Mouse (Mus musculus) heart, embryonic 11.5 days (tissue): ENCODE measurements at regions not wholly inside any gene's neighbourhood (a gene's known extent, or its start where the extent isn't known, plus 50 kb on each side); places are given as distances from the start of the nearest gene placed in this dataset.

Source experiments
- ATAC-seq: fragments of 200-750 bp; cut with Nextera tagmentation; replicated peaks from 2 replicates; pipeline ENCODE4 v1.8.0; 2017; ENCODE audit warnings: moderate library complexity; ENCODE audit not compliant: insufficient number of reproducible peaks, low FRiP score, low TSS enrichment
- H3K27ac ChIP-seq: fragments of 300-500 bp; sonication (generic); 2 replicates; pipeline ENCODE4 v1.5.1; 2014; ENCODE audit warnings: mild to moderate bottlenecking, low read depth, low read length
- H3K27me3 ChIP-seq: fragments of 300-500 bp; sonication (generic); 2 replicates; pipeline ENCODE4 v1.6.1; 2014; ENCODE audit warnings: mild to moderate bottlenecking, low read length, mixed read lengths; ENCODE audit not compliant: control insufficient read depth, insufficient read depth
- H3K36me3 ChIP-seq: fragments of 300-500 bp; sonication (generic); 2 replicates; pipeline ENCODE4 v1.6.1; 2014; ENCODE audit warnings: mild to moderate bottlenecking, low read length, moderate library complexity, mixed read lengths; ENCODE audit not compliant: control insufficient read depth, insufficient read depth
- H3K4me1 ChIP-seq: fragments of 300-500 bp; sonication (generic); 2 replicates; pipeline ENCODE4 v1.6.1; 2014; ENCODE audit warnings: low read length; ENCODE audit not compliant: control insufficient read depth, insufficient read depth
- H3K4me2 ChIP-seq: fragments of 300-500 bp; sonication (generic); 2 replicates; pipeline ENCODE4 v1.6.1; 2014; ENCODE audit warnings: mild to moderate bottlenecking, moderate library complexity
- H3K4me3 ChIP-seq: fragments of 300-500 bp; sonication (generic); 2 replicates; pipeline ENCODE4 v1.5.1; 2014; ENCODE audit warnings: low read depth, low read length
- H3K9ac ChIP-seq: fragments of 300-500 bp; sonication (generic); 2 replicates; pipeline ENCODE4 v1.6.1; 2014; ENCODE audit warnings: mild to moderate bottlenecking, low read depth, low read length, moderate library complexity
- H3K9me3 ChIP-seq: fragments of 300-500 bp; sonication (generic); replicated peaks from 2 replicates; pipeline ENCODE4 v1.6.1; 2016; ENCODE audit warnings: low read length; ENCODE audit not compliant: control insufficient read depth
- WGBS: fragments of 180-500 bp; shearing (Covaris S2); extraction: QIAGEN DNeasy Blood & Tissue Kit; methylation state at CpG from one replicate; pipeline ENCODE4 v1.1.7; 2014; ENCODE audit not compliant: insufficient replicate concordance; 5-methylcytosine and 5-hydroxymethylcytosine counted together

DNA sequence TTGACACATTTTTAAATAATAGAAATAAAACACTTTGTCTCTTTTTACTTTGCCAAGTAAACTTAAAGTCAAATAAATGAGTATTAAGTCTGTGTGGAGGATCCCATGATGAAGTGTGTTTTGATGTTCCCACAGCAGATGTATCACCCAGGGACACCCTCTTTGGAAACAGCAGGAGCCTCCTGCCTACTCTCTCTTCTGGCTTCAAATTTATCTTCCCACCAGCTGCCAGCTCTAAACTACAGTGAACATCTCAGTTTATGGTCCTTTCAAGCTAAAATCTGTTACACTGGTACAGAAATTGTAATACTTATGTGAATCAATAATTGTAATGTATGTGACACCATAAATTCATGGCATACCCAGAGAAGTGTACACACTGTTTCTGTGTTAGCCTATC lies 171.1 kb upstream of the Meis2 start:
- Histone ChIP-seq H3K27ac (no peak overlapping the region), H3K36me3 (no peaks in the 10 kb centered on the region), H3K9ac (no peak overlapping the region), H3K4me3 (no peak overlapping the region), H3K4me1 (no peaks in the 10 kb centered on the region), H3K4me2 (no peak overlapping the region), H3K9me3 (no peaks in the 10 kb centered on the region), H3K27me3 (no peaks in the 10 kb centered on the region)
- ATAC-seq, result no peak

DNA sequence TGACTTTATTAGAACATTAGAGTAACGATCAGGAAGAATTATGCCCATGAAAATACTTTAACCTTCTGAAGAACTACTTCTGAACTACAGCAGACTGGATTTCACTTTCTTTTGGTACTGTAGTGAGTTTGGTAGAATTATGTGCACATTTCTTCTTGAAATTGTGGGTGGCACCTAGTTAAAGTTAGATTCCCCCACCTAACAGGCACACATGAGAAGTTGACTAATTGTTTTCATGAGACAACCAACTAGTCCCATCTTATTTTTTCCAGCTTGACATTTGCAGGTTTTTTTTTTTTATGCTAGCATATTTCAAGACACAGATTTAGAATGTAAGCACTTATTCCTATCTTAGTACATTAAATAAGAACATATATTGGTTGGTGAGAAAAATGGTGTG lies 167.2 kb upstream of the Meis2 start:
- no peaks in the 10 kb centered on the region for H3K27me3 ChIP-seq
- no peaks in the 10 kb centered on the region for H3K36me3 ChIP-seq
- H3K27ac ChIP-seq, result no peak overlapping the region
- no peak for ATAC-seq
- WGBS, result 74% methylated on average over 1 of the region's 1 CpGs
- H3K4me2 ChIP-seq, result no peak overlapping the region
- H3K9ac ChIP-seq, result no peak overlapping the region
- H3K4me3 ChIP-seq, result no peak overlapping the region
- no peaks in the 10 kb centered on the region for H3K4me1 ChIP-seq
- no peaks in the 10 kb centered on the region for H3K9me3 ChIP-seq

DNA sequence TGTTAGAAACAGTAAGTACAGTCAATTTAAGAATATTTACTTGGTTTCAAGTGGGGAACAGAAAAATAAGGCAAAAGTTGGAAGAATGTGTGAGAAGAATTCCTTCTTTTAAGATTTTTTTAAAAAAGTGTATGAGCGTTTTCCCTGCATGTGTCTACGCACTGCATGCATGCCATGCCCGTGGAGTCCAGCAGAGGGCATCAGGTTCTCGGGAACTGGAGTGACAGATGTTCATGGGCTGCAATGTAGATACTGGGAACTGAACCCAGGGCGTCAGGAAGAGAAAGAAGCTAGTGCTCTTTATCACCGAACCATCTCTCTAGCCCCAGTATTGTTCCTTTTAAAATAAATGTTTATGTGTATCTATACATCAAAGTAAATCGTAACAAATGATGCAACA lies 150.8 kb upstream of the Meis2 start:
- Histone ChIP-seq H3K4me3 (no peak overlapping the region), H3K36me3 (no peaks in the 10 kb centered on the region), H3K27ac (no peak overlapping the region), H3K9ac (no peak overlapping the region), H3K4me1 (no peaks in the 10 kb centered on the region), H3K27me3 (no peaks in the 10 kb centered on the region), H3K9me3 (no peaks in the 10 kb centered on the region), H3K4me2 (no peak overlapping the region)
- WGBS, result 65% methylated on average over 7 of the region's 7 CpGs
- ATAC-seq, result no peak

DNA sequence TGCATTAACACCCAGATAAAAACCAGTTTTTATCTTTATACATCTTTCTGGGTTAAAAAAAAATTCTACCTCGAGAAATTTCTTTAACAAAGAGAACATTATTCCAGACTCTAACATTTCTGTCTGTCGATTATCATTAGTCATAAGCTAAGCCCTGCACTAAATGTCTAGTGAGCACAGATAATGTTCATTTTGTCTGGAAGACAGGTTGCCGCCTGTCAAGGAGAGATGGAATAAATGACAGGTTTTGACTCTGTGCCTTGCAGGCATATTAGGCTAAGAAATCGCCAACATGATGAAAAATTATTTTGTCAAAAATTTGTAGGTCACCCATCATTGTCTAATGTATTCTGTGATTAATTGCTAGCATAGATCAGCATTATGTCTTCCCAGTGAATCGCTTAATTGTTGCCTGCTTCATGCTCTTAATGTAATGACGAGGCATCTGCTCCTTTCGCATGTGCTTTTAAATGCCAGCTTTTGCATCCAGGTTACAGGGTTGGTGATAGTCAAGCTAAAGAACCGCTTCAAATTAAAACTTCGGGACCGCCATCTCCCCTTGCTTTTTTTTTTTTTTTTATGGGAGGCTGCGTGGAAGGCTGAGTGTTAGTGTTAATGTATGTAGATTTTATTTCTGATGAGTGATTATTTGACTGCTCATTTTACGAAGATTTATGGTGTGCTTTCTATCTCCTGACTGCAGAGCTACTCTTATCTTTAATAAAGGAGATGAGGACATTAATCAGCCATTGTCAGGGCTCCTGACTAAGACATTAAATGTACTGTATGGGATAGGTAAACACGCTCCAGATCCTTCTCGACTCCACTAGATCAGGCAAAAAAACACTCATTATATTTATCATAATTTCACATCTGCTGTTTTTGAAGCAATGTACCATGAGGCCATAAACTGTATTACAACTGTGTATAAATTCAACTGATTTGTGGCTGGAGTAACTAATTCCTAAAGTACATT lies 135.9 kb upstream of the Meis2 start:
- Histone ChIP-seq H3K4me2 (no peak overlapping the region), H3K9ac (no peak overlapping the region), H3K27ac (no peak overlapping the region), H3K4me3 (no peak overlapping the region), H3K4me1 (no peaks in the 10 kb centered on the region), H3K36me3 (no peaks in the 10 kb centered on the region), H3K27me3 (no peaks in the 10 kb centered on the region), H3K9me3 (no peaks in the 10 kb centered on the region)
- whole genome bisulfite sequencing, result 71% methylated on average over 14 of the region's 14 CpGs
- no peak for ATAC-seq

DNA sequence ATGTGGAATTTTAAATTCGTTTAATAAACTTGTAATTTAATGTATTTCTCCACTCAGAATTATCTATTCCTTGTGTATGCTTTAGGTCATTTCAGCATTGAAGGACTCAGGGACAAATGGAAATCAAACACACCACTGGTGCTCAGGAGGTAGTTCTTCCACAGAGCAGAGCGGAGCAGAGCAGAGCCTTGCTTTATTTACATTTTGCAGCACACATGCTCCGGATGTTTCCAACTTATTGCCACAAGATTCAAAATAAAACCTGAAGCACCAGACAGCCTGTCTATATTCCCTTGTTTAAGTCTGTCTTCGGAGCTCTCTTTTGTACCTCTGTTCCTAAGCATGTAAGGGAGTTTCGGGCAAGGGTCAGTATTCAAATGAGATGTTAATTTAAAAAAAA lies 135.2 kb upstream of the Meis2 start:
- Histone ChIP-seq H3K27me3 (no peaks in the 10 kb centered on the region), H3K4me3 (no peak overlapping the region), H3K9ac (no peak overlapping the region), H3K36me3 (no peaks in the 10 kb centered on the region), H3K9me3 (0 out of 2 replicates have a peak, but pooled peaks cover 2% of the 10 kb centered on the region), H3K4me2 (no peak overlapping the region), H3K27ac (no peak overlapping the region), H3K4me1 (no peaks in the 10 kb centered on the region)
- 71% methylated on average over 5 of the region's 5 CpGs for WGBS
- no peak for ATAC-seq

DNA sequence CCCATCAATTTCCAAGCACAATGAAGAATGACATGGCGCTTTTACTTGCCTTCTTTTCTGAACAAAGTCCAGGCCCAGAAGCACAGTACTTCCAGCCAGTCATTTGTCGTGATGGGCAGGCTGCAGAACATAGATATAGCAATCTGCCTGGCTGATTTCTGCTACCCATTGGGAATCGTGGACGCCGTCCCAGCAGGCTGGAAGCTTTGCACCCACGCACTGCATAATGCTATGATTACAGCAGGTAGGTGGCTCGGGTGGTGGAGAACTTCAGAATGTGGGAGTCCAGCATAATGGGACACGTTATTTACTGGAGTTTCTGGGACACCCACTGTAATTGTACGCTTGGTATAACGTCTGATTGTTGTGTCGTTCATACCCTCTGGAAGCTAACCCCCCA lies 116.2 kb upstream of the Meis2 start:
- no peaks in the 10 kb centered on the region for H3K4me1 ChIP-seq
- H3K9ac ChIP-seq, result no peak overlapping the region
- 82% methylated on average over 11 of the region's 11 CpGs for WGBS
- no peak for ATAC-seq
- H3K4me2 ChIP-seq, result no peak overlapping the region
- H3K27me3 ChIP-seq, result no peaks in the 10 kb centered on the region
- no peaks in the 10 kb centered on the region for H3K36me3 ChIP-seq
- H3K4me3 ChIP-seq, result no peak overlapping the region
- H3K27ac ChIP-seq, result no peak overlapping the region
- H3K9me3 ChIP-seq, result no peaks in the 10 kb centered on the region

DNA sequence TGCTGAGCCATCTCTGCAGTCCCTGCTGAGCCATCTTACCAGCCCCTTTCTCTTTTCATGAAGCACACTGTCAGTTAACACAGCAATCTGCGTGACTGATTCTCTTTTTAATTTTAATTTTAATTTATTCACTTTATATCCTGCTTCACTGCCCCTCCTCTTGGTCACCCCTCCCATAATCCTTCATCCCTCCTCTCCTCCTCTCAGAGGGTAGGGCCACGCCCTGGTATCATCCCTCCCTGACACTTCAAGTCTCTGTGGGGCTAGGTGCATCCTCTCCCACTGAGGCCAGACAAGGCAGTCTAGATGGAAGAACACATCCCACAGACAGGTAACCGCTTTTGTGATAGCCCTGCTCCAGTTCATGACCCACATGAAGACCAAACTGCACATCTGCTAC lies 111.5 kb upstream of the Meis2 start:
- no peak overlapping the region for H3K27ac ChIP-seq
- WGBS, result 78% methylated on average over 3 of the region's 3 CpGs
- H3K36me3 ChIP-seq, result no peaks in the 10 kb centered on the region
- no peak for ATAC-seq
- no peaks in the 10 kb centered on the region for H3K4me1 ChIP-seq
- no peak overlapping the region for H3K4me2 ChIP-seq
- H3K9me3 ChIP-seq, result no peaks in the 10 kb centered on the region
- no peak overlapping the region for H3K9ac ChIP-seq
- H3K27me3 ChIP-seq, result no peaks in the 10 kb centered on the region
- no peak overlapping the region for H3K4me3 ChIP-seq

DNA sequence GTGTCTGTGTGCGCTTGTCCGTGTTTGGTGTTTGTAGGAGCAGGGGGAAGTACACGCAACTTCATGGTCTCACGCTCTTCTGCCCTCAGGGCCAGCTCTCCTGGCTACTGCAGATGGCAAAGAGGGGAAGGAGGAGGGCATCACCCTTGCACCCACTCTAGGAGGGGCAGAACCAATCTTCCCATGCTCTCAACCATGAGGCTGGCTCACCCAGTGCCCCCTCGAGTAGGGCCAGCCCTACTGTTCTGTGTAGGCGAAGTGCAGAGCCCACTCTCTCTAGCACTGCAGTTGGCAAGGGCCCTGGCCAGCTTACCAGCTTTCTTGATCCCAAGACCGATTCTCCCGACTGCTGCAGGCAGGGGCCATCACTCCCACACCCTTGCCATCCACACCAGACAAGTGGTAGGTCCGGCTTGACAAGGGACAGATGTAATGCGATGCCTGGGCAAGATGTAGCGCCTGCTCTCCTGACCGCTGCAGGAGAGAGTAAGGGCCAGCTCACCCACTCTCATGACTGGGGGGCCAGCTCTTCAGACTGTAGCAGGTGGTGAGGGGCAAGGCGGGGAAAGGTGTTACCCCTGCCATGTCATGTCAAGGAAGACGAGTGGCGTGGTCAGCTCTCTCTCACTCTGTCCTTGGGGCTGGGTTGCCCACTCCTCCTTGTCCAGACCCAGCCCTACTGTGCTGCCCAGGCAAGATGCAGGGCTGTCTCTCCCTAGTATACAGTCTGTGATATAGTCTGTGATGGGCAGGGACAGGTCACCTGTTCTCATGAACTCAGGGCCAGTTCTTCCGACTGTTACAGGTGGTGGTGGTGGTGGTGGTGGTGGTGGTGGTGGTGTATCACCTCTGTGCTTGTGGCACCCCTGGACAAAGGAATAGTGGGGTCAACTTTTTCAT lies 100.5 kb upstream of the Meis2 start:
- Histone ChIP-seq H3K4me1 (no peaks in the 10 kb centered on the region), H3K27me3 (no peaks in the 10 kb centered on the region), H3K36me3 (no peaks in the 10 kb centered on the region), H3K4me2 (no peak overlapping the region), H3K4me3 (no peak overlapping the region), H3K27ac (no peak overlapping the region), H3K9me3 (no peaks in the 10 kb centered on the region), H3K9ac (no peak overlapping the region)
- ATAC-seq, result 0 out of 2 replicates have a peak, but pooled peaks have one; percentile 35
- 76% methylated on average over 16 of the region's 16 CpGs for WGBS
